Mouse (Mus musculus): Measurements from ENCODE around the gene Pts.

Pts gene

GRCm38 (mm10) chr9:50528293-50528892 is at the start of gene Pts:
TSS of gene Pts (minus strand) at chr9:50528724.
- DNase-seq (ENCODE audit: low read depth, low spot score), result peak; percentile 97

GRCm38 (mm10) chr9:50569599-50570525 is 41.3 kb upstream of the Pts start:
- no peak for DNase-seq (ENCODE audit: low read depth, low spot score)

GRCm38 (mm10) chr9:50567881-50568280 is 39.4 kb upstream of the Pts start:
- DNase-seq (ENCODE audit: low read depth, low spot score), result no peak

- no peak for DNase-seq (ENCODE audit: low read depth, low spot score)
These were observed 38.8 kb upstream of the Pts start for GRCm38 (mm10) chr9:50567372-50567771.

GRCm38 (mm10) chr9:50565940-50566339 is 37.4 kb upstream of the Pts start:
- DNase-seq (ENCODE audit: low read depth, low spot score), result no peak

- DNase-seq (ENCODE audit: low read depth, low spot score), result no peak
These were observed 36.6 kb upstream of the Pts start for GRCm38 (mm10) chr9:50565173-50565572.

GRCm38 (mm10) chr9:50561918-50562360 is 33.4 kb upstream of the Pts start:
- no peak for DNase-seq (ENCODE audit: low read depth, low spot score)

- no peak for DNase-seq (ENCODE audit: low read depth, low spot score)
These were observed 32.8 kb upstream of the Pts start, which contains the start of gene Tex12 for GRCm38 (mm10) chr9:50561145-50561917. TSS of gene Tex12 (minus strand) at chr9:50561325.

- DNase-seq (ENCODE audit: low read depth, low spot score), result no peak
These were observed 26.5 kb upstream of the Pts start, which contains the start of gene Bco2 for GRCm38 (mm10) chr9:50555094-50555446. TSS of gene Bco2 (minus strand) at chr9:50555181.

- no peak for DNase-seq (ENCODE audit: low read depth, low spot score)
These were observed 25.9 kb upstream of the Pts start, which contains the start of gene Il18 for GRCm38 (mm10) chr9:50554241-50555093. TSS of gene Il18 (plus strand) at chr9:50554827.

- no peak for DNase-seq (ENCODE audit: low read depth, low spot score)
These were observed 25.0 kb upstream of the Pts start for GRCm38 (mm10) chr9:50553547-50553946.

- no peak for DNase-seq (ENCODE audit: low read depth, low spot score)
These were observed 23.7 kb upstream of the Pts start for GRCm38 (mm10) chr9:50552206-50552605.

GRCm38 (mm10) chr9:50548936-50549335 is 20.4 kb upstream of the Pts start:
- DNase-seq (ENCODE audit: low read depth, low spot score), result no peak

- no peak for DNase-seq (ENCODE audit: low read depth, low spot score)
These were observed 19.4 kb upstream of the Pts start for GRCm38 (mm10) chr9:50547859-50548478.

GRCm38 (mm10) chr9:50542401-50542800 is 13.9 kb upstream of the Pts start:
- no peak for DNase-seq (ENCODE audit: low read depth, low spot score)

GRCm38 (mm10) chr9:50540170-50540569 is 11.6 kb upstream of the Pts start:
- no peak for DNase-seq (ENCODE audit: low read depth, low spot score)

GRCm38 (mm10) chr9:50537295-50537694 is 8.8 kb upstream of the Pts start:
- no peak for DNase-seq (ENCODE audit: low read depth, low spot score)

GRCm38 (mm10) chr9:50536603-50537135 is 8.1 kb upstream of the Pts start:
- no peak for DNase-seq (ENCODE audit: low read depth, low spot score)

- DNase-seq (ENCODE audit: low read depth, low spot score), result no peak
These were observed 7.4 kb upstream of the Pts start for GRCm38 (mm10) chr9:50535930-50536329.

GRCm38 (mm10) chr9:50533791-50534190 is 5.3 kb upstream of the Pts start:
- no peak for DNase-seq (ENCODE audit: low read depth, low spot score)
